Mouse (Mus musculus): Measurements from ENCODE around the gene Bdp1. TPM values are rescaled to one million over a fixed set of nuclear protein-coding genes. Genes with fewer than 3 reads are reported as not detected.

Gene Bdp1
- 33.5 and 41.2 TPM in 2 replicates for polyA plus RNA-seq (2016; fragmentation: Nextera tagmentation; extraction: Ambion mirVana)

GRCm38 (mm10) chr13:100103748-100104254, at the start of gene Bdp1:
Gene Bdp1 (minus strand): TSS chr13:100104070.
- H3K9me3 ChIP-seq, result no peaks in the 10 kb centered on the region
- H3K4me2 ChIP-seq, result peak within 1 kb of the TSS; percentile 80
- H3K27me3 ChIP-seq, result peaks cover 7% of the 10 kb centered on the region; the same call in 1 of the 2 replicates
- peaks cover 29% of the 10 kb centered on the region for H3K4me1 ChIP-seq
- under 1% methylated on average over 44 of the region's 44 CpGs for WGBS
- peak within 1 kb of the TSS; percentile 79 for H3K4me3 ChIP-seq (replicated peaks)
- ATAC-seq (ENCODE audit: low FRiP score), result peak; percentile 67
- peaks cover 2% of the 10 kb centered on the region for H3K36me3 ChIP-seq (replicated peaks)
- peak within 1 kb of the TSS; percentile 78 for H3K9ac ChIP-seq
- H3K27ac ChIP-seq, result peak within 1 kb of the TSS; percentile 78

- WGBS, result 70% methylated on average over 1 of the region's 1 CpGs
- Histone ChIP-seq H3K9ac (no peak overlapping the region), H3K4me3 (replicated peaks) (no peak overlapping the region), H3K4me2 (no peak overlapping the region), H3K36me3 (replicated peaks) (no peaks in the 10 kb centered on the region), H3K9me3 (no peaks in the 10 kb centered on the region), H3K27ac (no peak overlapping the region), H3K4me1 (no peaks in the 10 kb centered on the region), H3K27me3 (no peaks in the 10 kb centered on the region)
- ATAC-seq (ENCODE audit: low FRiP score), result no peak
These were observed 48.8 kb upstream of the Bdp1 start for GRCm38 (mm10) chr13:100152659-100153058.

- 89% methylated on average over 8 of the region's 8 CpGs for WGBS
- Histone ChIP-seq H3K9ac (no peak overlapping the region), H3K9me3 (no peaks in the 10 kb centered on the region), H3K36me3 (replicated peaks) (peaks cover 22% of the 10 kb centered on the region), H3K4me3 (replicated peaks) (no peak overlapping the region), H3K4me1 (no peaks in the 10 kb centered on the region), H3K27me3 (no peaks in the 10 kb centered on the region), H3K4me2 (no peak overlapping the region), H3K27ac (no peak overlapping the region)
- ATAC-seq (ENCODE audit: low FRiP score), result no peak
These were observed 37.9 kb upstream of the Bdp1 start for GRCm38 (mm10) chr13:100141646-100142314.

DNA sequence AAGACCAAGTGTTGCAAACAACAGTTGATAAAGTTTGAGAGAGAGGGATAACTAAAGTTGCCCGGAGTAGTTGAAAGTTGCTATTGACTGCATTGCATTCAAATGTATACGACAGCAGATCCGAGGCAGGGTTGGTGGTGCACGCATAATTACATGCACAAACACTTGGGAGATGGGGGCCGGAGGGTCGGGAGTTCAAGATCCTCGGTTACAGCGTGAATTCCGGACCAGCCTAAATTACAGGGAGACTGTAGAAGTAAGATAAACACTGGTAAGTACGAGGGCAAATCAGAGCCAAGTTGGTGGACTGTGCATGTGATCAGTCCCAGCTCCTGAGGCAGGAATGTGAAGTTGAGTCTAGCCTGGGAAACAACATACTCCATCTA, 21.4 kb upstream of the Bdp1 start:
- H3K27ac ChIP-seq, result no peak overlapping the region

DNA sequence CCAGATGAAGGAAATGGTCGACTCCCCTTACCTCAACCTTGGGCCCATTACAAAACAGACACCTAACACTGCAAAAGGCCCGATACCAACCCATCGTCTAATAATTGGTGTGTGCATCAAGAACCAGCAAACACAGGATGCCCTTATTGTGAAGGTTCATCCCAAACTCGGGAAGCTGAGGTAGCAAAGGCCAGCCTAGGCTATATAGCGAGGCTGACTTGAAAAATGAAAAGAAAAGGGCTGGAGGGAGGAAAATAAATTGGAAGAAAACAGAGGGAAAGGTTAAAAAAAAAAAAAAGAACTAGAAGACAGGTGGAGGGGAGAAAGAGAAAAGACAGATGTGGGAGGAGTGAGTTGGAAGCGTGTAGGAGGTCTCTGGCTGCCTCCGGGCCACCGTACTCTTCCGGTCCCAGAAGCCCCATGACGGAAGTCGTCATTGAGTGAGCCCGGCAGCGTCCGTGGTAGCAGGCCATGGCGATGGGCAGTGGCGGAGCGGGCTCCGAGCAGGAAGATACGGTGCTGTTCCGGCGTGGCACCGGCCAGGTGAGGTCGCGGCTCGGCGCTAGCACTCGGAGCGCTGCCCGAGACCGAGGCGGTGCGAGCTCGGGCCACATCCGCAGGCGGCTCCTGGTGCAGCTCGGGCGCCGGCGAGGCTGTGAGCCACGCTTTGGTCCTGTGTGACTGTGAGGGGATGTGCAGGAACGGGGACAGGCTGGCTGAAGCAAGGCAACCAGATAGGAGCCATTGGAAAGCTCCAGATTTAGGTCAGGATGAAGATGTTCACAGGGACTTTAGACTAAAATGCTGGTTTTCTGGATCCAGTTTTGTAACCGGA, 20.8 kb upstream of the Bdp1 start, which contains the start of gene Smn1:
Smn1 (plus strand) TSS at position 430 of the 835 bp plus-strand sequence.
- 4% methylated on average over 42 of the region's 42 CpGs for WGBS
- H3K9ac ChIP-seq, result peak within 1 kb of the TSS; percentile 79
- peak within 1 kb of the TSS; percentile 53; the same call in 1 of the 2 replicates for H3K27ac ChIP-seq
- H3K27me3 ChIP-seq, result no peaks in the 10 kb centered on the region
- peaks cover 17% of the 10 kb centered on the region for H3K4me1 ChIP-seq
- H3K36me3 ChIP-seq (replicated peaks), result peaks cover 28% of the 10 kb centered on the region
- peak; percentile 98 for ATAC-seq (ENCODE audit: low FRiP score)
- H3K4me3 ChIP-seq (replicated peaks), result peak within 1 kb of the TSS; percentile 96
- no peaks in the 10 kb centered on the region for H3K9me3 ChIP-seq
- peak within 1 kb of the TSS; percentile 83 for H3K4me2 ChIP-seq

More for the DNA sequence above, 21.4 kb upstream of the Bdp1 start:
- peak; percentile 57 for ATAC-seq (ENCODE audit: low FRiP score)
- Histone ChIP-seq H3K36me3 (replicated peaks) (peaks cover 32% of the 10 kb centered on the region), H3K4me3 (replicated peaks) (peak overlapping the region; percentile 96), H3K27me3 (no peaks in the 10 kb centered on the region), H3K4me1 (peaks cover 17% of the 10 kb centered on the region), H3K4me2 (peak overlapping the region; percentile 83), H3K9ac (peak overlapping the region; percentile 79), H3K9me3 (no peaks in the 10 kb centered on the region)
- WGBS, result 4% methylated on average over 10 of the region's 10 CpGs

DNA sequence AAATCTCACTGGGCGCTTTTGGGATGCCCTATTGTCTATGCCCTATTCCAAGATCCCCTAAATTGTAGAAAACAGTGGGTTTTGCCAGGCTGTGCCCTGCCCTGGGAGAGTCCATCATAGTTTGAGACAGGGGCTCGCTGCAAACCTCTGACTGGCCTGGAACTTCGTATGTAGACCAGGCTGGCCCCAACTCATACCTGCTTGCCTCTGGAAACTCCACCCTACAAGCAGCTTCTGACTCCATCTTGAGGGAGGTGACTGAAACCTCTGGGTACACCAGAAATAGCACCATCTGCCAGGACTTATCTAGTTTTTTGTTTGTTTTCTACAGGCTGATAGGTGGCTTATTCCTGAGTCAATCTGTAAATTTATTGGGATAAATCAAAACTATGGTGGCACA, 20.1 kb upstream of the Bdp1 start:
- Histone ChIP-seq H3K9me3 (no peaks in the 10 kb centered on the region), H3K4me1 (peaks cover 17% of the 10 kb centered on the region), H3K36me3 (replicated peaks) (peaks cover 23% of the 10 kb centered on the region), H3K27ac (no peak overlapping the region), H3K4me2 (peak overlapping the region; percentile 83), H3K4me3 (replicated peaks) (peak overlapping the region; percentile 96), H3K27me3 (no peaks in the 10 kb centered on the region), H3K9ac (peak overlapping the region; percentile 42; the same call in 1 of the 2 replicates)
- ATAC-seq (ENCODE audit: low FRiP score), result no peak
- 80% methylated on average over 3 of the region's 3 CpGs for WGBS

- WGBS, result 51% methylated on average over 5 of the region's 5 CpGs
- Histone ChIP-seq H3K4me1 (peaks cover 14% of the 10 kb centered on the region), H3K36me3 (replicated peaks) (peaks cover 19% of the 10 kb centered on the region), H3K4me3 (replicated peaks) (no peak overlapping the region), H3K9me3 (no peaks in the 10 kb centered on the region), H3K9ac (no peak overlapping the region), H3K4me2 (no peak overlapping the region), H3K27ac (no peak overlapping the region), H3K27me3 (no peaks in the 10 kb centered on the region)
- ATAC-seq (ENCODE audit: low FRiP score), result no peak
These were observed 8.5 kb upstream of the Bdp1 start for GRCm38 (mm10) chr13:100112218-100112972.

DNA sequence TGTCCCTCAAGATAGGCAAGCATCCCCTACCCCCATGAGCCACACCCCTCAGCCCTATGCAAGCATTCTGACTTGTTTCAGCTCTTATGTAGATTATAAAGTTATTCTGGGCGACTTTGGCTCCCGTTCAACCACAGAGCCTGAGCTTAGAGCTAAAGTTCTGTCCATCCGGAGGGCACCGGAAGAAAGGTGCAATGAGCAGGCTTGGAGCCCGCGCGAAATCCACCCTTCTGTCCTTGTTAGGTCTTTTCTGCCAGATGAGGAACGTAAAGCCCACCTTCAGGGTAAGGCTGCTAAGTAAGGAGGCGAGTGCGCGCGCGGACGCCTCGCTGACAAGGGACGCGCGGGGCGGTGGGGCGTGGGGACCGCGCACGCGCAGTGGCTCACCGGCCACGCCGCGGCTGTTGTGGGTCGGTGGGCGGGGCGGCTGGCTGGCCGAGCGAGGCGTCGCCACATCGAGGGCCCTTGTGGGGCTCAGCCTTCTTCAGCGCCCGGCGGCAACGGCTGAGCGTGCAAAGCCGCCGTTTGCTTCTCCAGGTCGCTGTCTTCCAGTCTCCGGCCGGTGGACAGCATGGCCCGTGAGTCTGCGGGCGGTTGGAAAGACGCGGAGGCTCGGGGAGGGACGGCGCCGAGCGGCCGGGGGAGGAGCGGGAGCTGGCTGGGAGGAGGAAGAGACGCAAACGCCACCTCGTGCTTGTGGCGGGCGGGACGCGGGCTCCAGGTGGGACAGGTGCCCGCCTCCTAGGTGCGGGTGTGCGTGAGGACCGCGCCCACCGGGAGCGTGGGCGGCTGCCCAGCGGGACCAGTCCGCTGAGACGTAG, 4.0 kb upstream of the Bdp1 start, which contains the start of gene Serf1:
Serf1 (plus strand) TSS at position 361 of the 821 bp plus-strand sequence.
- Histone ChIP-seq H3K36me3 (replicated peaks) (peaks cover 3% of the 10 kb centered on the region; the same call in 1 of the 2 replicates), H3K9me3 (no peaks in the 10 kb centered on the region), H3K27ac (peak within 1 kb of the TSS; percentile 71), H3K4me3 (replicated peaks) (peak within 1 kb of the TSS; percentile 63), H3K4me2 (peak within 1 kb of the TSS; percentile 83), H3K27me3 (peaks cover 7% of the 10 kb centered on the region; the same call in 1 of the 2 replicates), H3K4me1 (peaks cover 25% of the 10 kb centered on the region), H3K9ac (peak within 1 kb of the TSS; percentile 72)
- peak; percentile 80 for ATAC-seq (ENCODE audit: low FRiP score)
- 1% methylated on average over 67 of the region's 76 CpGs for whole genome bisulfite sequencing

- WGBS, result 9% methylated on average over 15 of the region's 15 CpGs
- H3K27ac ChIP-seq, result no peak overlapping the region
- H3K4me1 ChIP-seq, result peaks cover 25% of the 10 kb centered on the region
- peak overlapping the region; percentile 78 for H3K9ac ChIP-seq
- peaks cover 7% of the 10 kb centered on the region; the same call in 1 of the 2 replicates for H3K27me3 ChIP-seq
- peaks cover 6% of the 10 kb centered on the region for H3K36me3 ChIP-seq (replicated peaks)
- no peak for ATAC-seq (ENCODE audit: low FRiP score)
- peak overlapping the region; percentile 80 for H3K4me2 ChIP-seq
- peak overlapping the region; percentile 79 for H3K4me3 ChIP-seq (replicated peaks)
- no peaks in the 10 kb centered on the region for H3K9me3 ChIP-seq
These were observed 715 bp downstream of the Bdp1 start for GRCm38 (mm10) chr13:100103052-100103658.

DNA sequence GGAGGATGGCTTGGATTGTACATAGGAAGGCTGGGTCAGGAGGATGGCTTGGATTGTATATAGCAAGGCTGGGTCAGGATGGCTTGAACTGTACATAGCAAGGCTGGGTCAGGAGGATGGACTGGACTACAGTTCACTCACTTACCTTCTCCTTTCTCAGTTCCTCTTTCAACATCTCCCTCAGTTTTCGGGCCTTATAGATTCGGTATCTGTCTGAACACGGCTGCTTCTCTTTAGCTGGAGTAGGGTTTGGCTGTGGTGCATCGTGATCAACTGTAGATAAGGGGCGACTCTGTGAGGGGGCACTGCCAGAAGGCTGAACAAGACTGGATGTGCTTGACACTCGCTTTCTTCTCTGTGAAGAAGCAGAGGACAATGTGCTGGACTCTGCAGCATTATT, 5.1 kb downstream of the Bdp1 start:
- Histone ChIP-seq H3K4me2 (no peak overlapping the region), H3K36me3 (replicated peaks) (peaks cover 46% of the 10 kb centered on the region), H3K4me1 (peaks cover 15% of the 10 kb centered on the region), H3K9me3 (no peaks in the 10 kb centered on the region), H3K27me3 (no peaks in the 10 kb centered on the region), H3K4me3 (replicated peaks) (no peak overlapping the region), H3K9ac (no peak overlapping the region), H3K27ac (no peak overlapping the region)
- 95% methylated on average over 6 of the region's 6 CpGs for WGBS
- ATAC-seq (ENCODE audit: low FRiP score), result no peak

- Histone ChIP-seq H3K4me3 (replicated peaks) (no peak overlapping the region), H3K4me2 (no peak overlapping the region), H3K9me3 (no peaks in the 10 kb centered on the region), H3K9ac (no peak overlapping the region), H3K27me3 (no peaks in the 10 kb centered on the region), H3K36me3 (replicated peaks) (peaks cover 74% of the 10 kb centered on the region), H3K27ac (no peak overlapping the region), H3K4me1 (no peaks in the 10 kb centered on the region)
- ATAC-seq (ENCODE audit: low FRiP score), result no peak
- 90% methylated on average over 8 of the region's 8 CpGs for WGBS
These were observed 32.4 kb downstream of the Bdp1 start for GRCm38 (mm10) chr13:100071473-100071872.

Data from forebrain, embryonic 12.5 days (tissue).